Mouse (Mus musculus) urinary bladder, postnatal 14 days (tissue): Measurements from ENCODE around the gene Kcnh3.
A peak's percentile ranks its signal among the peaks of the same experiment; 100 is the strongest.

Experiments used
- DNase-seq: peaks from one replicate; pipeline ENCODE4 v3.0.0; 2021; ENCODE audit warnings: low spot score

Kcnh3 gene

DNA sequence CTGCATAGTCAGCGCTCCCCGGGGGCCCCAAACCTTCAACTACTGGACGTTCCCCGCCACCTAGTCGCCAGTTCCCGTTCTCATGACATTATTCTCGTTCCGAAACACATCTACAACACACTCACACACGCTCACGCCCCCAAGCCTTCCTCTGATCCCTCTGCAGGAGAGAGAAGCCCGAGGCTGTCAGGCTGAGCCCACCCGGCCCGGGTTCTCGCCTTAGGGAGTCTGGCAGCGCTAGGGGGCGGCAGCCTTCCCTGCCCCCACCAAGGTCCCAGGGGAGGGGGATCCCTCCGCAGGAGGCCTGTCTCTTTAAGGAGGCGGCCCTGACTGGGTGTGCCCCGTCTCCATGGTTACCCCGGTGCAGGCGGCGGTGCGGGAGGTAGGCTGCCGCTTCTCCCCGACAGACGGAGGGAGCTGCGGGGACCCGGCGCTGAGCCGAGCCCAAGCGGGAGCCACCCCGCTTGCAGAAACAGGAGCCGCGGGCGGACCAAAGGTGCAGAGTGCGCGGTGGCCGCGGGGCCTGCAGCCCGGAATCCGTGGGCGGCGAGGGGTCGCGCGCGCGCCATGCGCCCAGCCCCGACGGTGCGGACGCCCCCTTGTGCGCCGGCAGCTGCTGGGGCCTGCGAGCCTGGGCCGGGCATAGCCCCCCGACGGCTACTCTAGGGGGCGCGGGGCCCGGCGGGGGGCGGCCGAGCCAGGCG lies at the start of gene Kcnh3:
Gene Kcnh3, plus strand, starts transcription at position 654 of the 704 bp plus-strand sequence.
- peak; percentile 74 for DNase-seq

- no peak for DNase-seq
Observed at GRCm38 (mm10) chr15:99179639-99180038, 45.0 kb upstream of the Kcnh3 start.

DNA sequence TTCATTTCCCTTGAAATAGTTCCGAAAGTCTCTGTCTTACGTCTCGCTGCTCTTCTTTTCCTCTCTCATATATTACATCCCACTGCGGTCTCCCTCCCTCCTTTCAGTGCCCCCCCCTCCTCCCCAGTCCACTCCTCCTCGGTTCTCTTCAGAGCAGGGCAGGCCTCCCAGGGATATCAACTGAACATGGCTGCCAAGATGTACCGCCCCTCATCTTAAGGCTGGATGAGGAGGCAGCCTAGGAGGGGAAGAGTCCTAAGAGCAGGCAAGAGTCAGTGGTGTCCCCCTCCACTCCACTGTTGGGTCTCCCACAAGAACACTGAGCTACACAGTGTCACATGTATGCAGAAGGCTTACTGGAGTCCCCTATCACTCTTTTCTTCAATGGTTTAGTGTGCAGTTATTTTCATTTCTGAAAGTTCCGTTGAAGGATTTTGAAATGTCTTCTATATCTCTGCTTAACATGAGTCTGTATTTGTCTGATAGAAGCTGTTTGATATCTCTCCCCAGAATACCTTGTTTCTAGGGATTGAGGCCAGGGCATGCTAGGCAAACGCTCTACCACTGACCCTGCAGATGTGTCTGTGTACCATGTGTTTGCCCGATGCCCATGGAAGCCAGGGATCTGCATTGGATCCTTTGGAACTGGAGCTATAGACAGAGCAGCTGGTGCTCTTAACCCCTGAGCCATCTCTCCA lies 40.3 kb upstream of the Kcnh3 start:
- no peak for DNase-seq

DNA sequence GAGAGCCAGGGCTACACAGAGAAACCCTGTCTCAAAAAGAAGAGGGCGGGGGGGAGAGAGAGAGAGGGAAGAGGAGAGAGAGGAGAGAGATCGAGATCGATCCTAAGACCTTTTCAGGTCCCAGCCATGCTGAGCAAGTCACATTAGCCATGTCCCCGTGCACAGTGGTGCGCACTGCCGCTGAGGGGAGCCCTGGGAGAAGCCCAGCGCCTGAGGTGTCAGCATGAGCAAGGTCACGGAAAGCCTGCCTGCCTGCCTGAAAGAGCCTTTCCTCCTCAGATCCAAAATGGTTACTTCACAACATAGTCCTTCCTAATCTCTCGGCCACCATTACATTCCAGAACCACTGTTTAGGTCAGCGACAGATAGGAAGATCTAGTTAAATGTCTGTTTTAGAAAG lies 30.3 kb upstream of the Kcnh3 start:
- DNase-seq: no peak

GRCm38 (mm10) chr15:99195043-99195442 lies 29.6 kb upstream of the Kcnh3 start:
- no peak for DNase-seq

GRCm38 (mm10) chr15:99198761-99199160 lies 25.9 kb upstream of the Kcnh3 start:
- DNase-seq: peak; percentile 32

GRCm38 (mm10) chr15:99205959-99206358 lies 18.7 kb upstream of the Kcnh3 start:
- no peak for DNase-seq

DNA sequence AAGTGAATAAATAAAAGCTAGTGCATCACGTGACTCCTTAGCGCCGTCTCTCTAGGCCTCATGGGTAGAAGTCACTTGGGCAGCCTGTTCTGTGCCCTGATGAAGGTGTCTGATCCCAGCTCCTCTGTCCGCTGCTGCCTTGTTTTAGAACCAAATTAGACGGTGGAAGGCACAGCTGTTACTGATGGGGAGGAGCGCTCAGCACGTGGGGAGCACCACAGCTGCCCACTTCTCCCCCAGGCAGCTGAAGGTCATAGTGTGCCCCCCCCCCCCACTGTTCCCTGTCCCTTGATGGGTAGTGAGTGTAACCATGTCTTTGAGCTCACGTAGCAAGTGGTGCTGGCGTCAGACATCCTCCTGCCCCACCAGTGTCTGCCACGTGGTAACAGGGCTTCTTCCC lies 11.5 kb upstream of the Kcnh3 start:
- DNase-seq: no peak

GRCm38 (mm10) chr15:99214941-99215340 lies 9.7 kb upstream of the Kcnh3 start:
- no peak for DNase-seq

GRCm38 (mm10) chr15:99215741-99216463 lies 8.8 kb upstream of the Kcnh3 start:
- no peak for DNase-seq

DNA sequence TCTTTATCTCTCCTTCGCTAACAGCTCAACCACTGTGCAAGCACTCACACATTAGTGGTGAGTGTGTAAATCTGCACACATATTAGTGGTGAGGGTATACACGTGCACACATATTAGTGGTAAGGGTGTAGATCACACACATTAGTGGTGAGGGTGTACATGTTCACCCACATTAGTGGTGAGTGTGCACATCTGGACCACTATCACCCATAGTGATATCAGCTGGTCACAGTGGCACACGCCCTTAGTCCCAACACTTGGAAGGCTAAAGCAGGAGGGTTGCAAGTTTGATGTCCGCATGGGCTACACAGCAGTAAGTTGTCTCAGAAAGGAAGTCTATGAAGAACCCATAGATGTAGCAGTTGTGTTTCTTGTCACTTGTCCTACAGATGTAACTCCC lies 7.0 kb upstream of the Kcnh3 start:
- no peak for DNase-seq

DNA sequence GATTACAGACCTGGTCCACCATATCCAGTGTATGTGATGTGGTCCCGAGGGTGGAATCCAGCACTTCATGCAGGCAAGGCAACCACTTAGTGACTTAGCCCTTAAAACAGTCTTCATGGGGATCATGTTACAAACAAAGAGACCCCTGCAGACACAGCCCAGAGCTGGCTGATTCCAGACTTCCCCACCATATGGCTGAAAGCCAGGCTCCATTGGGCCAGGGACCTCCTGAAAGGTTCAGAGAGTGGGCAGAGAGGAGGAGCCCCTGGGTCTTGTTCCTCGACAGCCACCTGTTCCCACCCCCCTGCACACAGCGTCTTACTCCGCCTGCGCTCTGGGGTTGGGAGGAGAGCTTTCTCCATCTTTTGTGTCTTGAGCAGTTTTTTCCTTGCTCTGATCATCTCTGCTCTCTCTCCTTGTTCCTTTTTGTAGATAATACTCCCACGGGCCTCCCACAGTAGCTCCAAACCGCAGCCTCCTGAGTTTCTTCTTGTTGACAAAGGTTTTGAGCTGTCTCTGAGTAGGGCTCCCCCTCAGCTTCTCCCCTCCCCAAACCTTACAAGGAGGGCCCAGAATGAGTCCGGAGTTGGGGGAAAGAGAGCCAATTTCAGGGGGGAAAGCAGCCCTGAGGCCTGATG lies 3.2 kb upstream of the Kcnh3 start:
- DNase-seq: no peak

DNA sequence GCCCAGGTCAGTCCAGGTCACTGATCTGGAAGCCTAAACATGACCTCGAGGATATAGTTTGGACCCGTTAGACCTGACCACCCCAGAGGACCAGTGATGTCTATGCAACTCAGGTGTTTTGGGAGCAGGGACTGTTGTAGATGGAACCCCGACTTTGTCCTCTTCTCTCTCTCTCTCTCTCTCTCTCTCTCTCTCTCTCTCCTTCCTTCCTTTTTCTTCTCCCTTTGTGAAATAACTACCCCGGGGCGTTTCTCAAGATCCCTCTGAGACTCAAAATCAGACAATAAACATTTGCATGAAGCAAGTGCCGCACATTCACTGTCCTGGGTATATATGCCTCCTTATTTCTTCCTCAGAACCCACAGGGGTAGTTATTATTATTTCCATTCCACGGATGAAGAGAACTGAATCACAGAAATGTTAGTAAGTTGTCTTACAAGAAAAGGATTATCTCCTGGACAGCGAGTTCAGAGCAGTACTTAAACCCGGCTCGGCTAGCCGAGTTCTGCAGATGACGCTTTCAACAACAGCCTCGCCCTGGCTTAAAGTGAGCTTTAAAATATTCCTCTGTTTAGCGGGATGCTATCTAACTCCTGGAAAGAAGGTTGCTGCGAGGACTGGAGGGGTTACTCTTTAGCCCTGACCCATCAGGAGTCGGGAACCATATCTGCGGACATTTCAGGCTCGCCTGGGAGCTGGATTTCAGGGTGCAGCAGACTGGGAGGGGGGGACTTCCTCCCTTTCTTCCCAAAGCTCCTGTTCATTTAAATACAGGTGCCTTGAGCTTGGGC lies 1.7 kb upstream of the Kcnh3 start:
- no peak for DNase-seq

- DNase-seq: peak; percentile 38
Observed at GRCm38 (mm10) chr15:99223585-99224207, 965 bp upstream of the Kcnh3 start.

DNA sequence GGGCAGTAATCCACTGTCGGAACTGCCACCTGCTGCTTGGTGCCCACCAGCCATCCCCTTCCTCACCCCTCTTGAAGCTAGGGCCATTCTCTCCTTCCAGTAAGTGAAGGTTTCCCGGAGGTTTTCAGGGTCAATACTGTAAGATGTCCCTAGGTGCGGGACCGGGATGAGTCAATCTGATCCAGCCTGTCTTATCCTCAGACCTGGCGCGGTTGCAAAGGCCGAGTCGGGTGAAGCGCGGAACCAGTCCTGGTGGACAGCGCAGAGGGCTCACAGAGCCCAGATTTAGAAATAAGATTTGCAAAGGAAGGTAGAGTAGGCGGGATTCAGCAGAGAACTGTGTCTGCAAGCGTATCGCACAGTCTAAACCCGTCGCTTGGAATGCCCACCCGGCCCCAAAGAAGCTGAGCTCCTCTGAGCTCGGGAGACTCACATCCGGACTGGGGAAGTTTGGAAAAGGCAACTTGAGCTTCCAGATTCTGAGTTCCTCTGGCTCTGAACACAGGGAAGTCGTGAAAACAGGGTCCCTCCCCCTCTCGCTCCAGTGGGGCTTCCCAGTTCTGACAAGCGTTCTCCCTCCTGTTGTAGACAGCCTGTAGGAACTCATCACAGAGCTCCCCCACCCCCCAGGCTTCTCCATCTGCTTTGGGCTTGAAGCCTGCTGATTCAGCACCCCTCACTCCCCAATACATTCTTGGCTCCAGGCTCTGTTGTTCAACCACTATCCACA lies 585 bp downstream of the Kcnh3 start:
- DNase-seq: no peak

DNA sequence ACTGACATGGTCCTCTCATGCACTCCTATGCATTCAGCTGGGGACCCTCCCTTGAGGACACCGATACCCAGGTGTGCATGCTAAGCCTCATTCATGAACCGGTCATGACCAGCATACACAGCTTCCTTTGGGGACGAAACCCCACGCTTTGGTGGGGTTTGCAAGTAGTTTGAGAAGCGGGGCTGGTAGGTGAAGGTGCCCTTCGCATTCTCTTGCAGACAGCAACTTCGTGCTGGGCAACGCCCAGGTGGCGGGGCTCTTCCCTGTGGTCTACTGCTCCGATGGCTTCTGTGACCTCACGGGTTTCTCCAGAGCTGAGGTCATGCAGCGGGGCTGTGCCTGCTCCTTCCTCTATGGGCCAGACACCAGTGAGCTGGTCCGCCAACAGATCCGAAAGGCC lies 1.4 kb downstream of the Kcnh3 start:
- no peak for DNase-seq

DNA sequence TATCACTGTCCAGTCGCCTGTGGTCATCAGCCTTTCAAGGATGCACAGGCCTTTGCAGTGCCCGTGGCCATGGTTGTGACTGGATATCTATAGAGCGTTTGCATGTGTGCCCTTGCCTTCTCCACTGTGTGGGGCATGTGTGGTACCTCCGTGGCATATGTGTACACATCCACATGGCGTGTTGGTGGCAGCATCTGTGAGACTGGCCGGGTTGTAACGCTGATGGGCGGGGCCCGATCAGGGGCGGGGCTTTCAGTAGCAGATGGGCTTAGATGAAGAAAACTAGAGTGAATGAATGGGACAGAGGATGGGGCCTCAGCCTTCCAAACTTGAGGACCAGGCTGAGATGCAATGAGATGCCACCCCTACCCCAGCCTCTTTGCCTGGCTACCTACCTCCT lies 7.3 kb downstream of the Kcnh3 start:
- no peak for DNase-seq

- DNase-seq: no peak
Observed at GRCm38 (mm10) chr15:99233719-99234118, 9.1 kb downstream of the Kcnh3 start.

- DNase-seq: no peak
Observed at GRCm38 (mm10) chr15:99234326-99235010, 9.8 kb downstream of the Kcnh3 start.

- no peak for DNase-seq
Observed at GRCm38 (mm10) chr15:99238006-99238405, 13.3 kb downstream of the Kcnh3 start.
